Mouse (Mus musculus): ENCODE results near the gene Ints3. TPM values are rescaled to one million over a fixed set of nuclear protein-coding genes. Genes with fewer than 3 reads are reported as not detected.
A peak's percentile ranks its signal among the peaks of the same experiment; 100 is the strongest.
"Not testable (repeated sequence)": the region's sequence is repeated elsewhere in the genome, so short reads cannot be mapped to it uniquely, and the experiment has no call there.

The Ints3 gene
- total and polyA plus RNA-seq, 2 experiments = 8.9 to 12.4 TPM

- Histone ChIP-seq H3K27me3 (ENCODE audit: control insufficient read depth, insufficient read depth, low read length) (no peaks in the 10 kb centered on the region), H3K27ac (replicated peaks; ENCODE audit: insufficient read depth, low read depth, low read length) (no peak overlapping the region), H3K9ac (ENCODE audit: low read depth, low read length) (no peak overlapping the region), H3K79me2 (ENCODE audit: control insufficient read depth, insufficient read depth, low read length) (no peaks in the 10 kb centered on the region), H3K4me3 (ENCODE audit: insufficient read depth, low read depth, low read length) (no peak overlapping the region), H3K4me1 (ENCODE audit: control insufficient read depth, insufficient read depth, low read length) (no peaks in the 10 kb centered on the region), H3K36me3 (ENCODE audit: control insufficient read depth, insufficient read depth, low read length) (peaks cover 27% of the 10 kb centered on the region)
- WGBS = 64% methylated on average over 4 of the region's 4 CpGs
- TF ChIP-seq POLR2A (IDR thresholded peaks at IDR 0.05; ENCODE audit: extremely low read depth, insufficient read depth, low read length) (no peak), CTCF (IDR thresholded peaks at IDR 0.05; ENCODE audit: low read depth, low read length) (no peak)
- DNase-seq (ENCODE audit: extremely low read depth, low read depth, low spot score) = no peak
Observed at GRCm38 (mm10) chr3:90361476-90361875, 71.9 kb downstream of the Ints3 start.

DNA sequence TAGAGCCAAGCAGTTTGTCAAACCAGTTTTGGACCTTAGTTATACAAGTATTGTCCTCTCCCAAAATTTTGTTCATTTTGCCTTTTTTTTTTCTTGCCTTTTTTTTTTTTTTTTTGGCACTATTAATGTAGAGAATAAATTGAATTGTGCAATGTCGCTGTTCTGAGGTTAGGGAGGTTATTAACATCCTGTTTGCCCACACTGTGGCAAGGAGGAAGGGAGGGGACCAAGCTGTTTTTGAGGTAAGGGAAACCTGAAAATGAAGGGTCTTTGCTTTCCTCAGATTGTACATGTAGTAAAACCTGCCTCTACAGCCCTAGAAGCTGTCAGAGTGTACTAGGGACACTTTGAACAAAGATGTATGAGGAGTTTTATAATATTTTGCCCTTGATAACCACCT, 74.2 kb downstream of the Ints3 start:
- Histone ChIP-seq H3K9ac (ENCODE audit: low read depth, low read length) (no peak overlapping the region), H3K4me3 (ENCODE audit: insufficient read depth, low read depth, low read length) (no peak overlapping the region), H3K4me1 (ENCODE audit: control insufficient read depth, insufficient read depth, low read length) (no peaks in the 10 kb centered on the region), H3K36me3 (ENCODE audit: control insufficient read depth, insufficient read depth, low read length) (peaks cover 46% of the 10 kb centered on the region), H3K27me3 (ENCODE audit: control insufficient read depth, insufficient read depth, low read length) (no peaks in the 10 kb centered on the region), H3K79me2 (ENCODE audit: control insufficient read depth, insufficient read depth, low read length) (no peaks in the 10 kb centered on the region), H3K27ac (replicated peaks; ENCODE audit: insufficient read depth, low read depth, low read length) (no peak overlapping the region)
- WGBS = 81% methylated on average over 1 of the region's 1 CpGs
- no peak for TF ChIP-seq POLR2A (IDR thresholded peaks at IDR 0.05; ENCODE audit: extremely low read depth, insufficient read depth, low read length)
- TF ChIP-seq CTCF (IDR thresholded peaks at IDR 0.05; ENCODE audit: low read depth, low read length) = no peak
- no peak for DNase-seq (ENCODE audit: extremely low read depth, low read depth, low spot score)

DNA sequence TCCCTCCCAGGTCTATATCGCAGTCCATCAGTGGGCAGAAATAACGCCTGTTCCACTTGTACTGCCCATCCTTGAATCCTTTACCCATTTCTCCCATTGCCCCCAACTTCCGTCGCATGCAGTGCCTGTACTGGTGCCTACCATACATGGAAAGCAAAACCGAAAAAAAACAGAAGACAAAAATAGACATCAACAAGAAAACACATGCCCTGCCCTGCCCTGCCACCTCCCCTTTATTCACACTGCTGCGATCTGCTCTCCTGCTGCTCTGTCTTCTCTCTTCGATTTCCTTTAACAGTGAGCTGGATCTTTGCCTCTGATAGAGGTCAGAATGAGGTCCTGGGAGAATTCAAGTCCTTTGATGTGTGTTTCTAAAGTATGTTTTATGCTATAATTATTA, 75.5 kb downstream of the Ints3 start:
- 90% methylated on average over 7 of the region's 7 CpGs for WGBS
- H3K4me1 ChIP-seq (ENCODE audit: control insufficient read depth, insufficient read depth, low read length) = no peaks in the 10 kb centered on the region
- H3K4me3 ChIP-seq (ENCODE audit: insufficient read depth, low read depth, low read length) = no peak overlapping the region
- H3K36me3 ChIP-seq (ENCODE audit: control insufficient read depth, insufficient read depth, low read length) = peaks cover 58% of the 10 kb centered on the region
- no peaks in the 10 kb centered on the region for H3K27me3 ChIP-seq (ENCODE audit: control insufficient read depth, insufficient read depth, low read length)
- H3K79me2 ChIP-seq (ENCODE audit: control insufficient read depth, insufficient read depth, low read length) = no peaks in the 10 kb centered on the region
- DNase-seq (ENCODE audit: extremely low read depth, low read depth, low spot score) = no peak
- TF ChIP-seq CTCF (IDR thresholded peaks at IDR 0.05; ENCODE audit: low read depth, low read length) (no peak), POLR2A (IDR thresholded peaks at IDR 0.05; ENCODE audit: extremely low read depth, insufficient read depth, low read length) (no peak)
- H3K27ac ChIP-seq (replicated peaks; ENCODE audit: insufficient read depth, low read depth, low read length) = no peak overlapping the region
- H3K9ac ChIP-seq (ENCODE audit: low read depth, low read length) = no peak overlapping the region

DNA sequence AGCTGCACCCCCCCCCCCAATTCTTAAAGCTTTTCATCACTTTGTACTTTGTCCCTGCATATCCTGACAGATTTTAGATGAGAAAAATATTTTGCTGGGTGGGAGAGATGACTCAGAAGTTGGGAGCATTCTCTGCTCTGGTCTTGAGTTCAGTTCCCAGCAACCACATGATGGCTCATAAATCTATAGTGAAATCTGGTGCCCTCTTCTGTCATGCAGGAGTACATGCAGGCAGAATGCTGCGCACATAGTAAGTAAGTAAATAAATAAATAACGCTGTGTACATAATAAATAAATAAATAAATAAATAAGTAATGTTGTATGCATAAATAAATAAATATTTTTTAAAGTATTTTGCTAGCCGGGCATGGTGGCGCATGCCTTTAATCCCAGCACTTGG, 85.6 kb downstream of the Ints3 start:
- Histone ChIP-seq H3K9ac (ENCODE audit: low read depth, low read length) (no peak overlapping the region), H3K27ac (replicated peaks; ENCODE audit: insufficient read depth, low read depth, low read length) (no peak overlapping the region), H3K4me3 (ENCODE audit: insufficient read depth, low read depth, low read length) (no peak overlapping the region), H3K4me1 (ENCODE audit: control insufficient read depth, insufficient read depth, low read length) (no peaks in the 10 kb centered on the region), H3K27me3 (ENCODE audit: control insufficient read depth, insufficient read depth, low read length) (no peaks in the 10 kb centered on the region), H3K36me3 (ENCODE audit: control insufficient read depth, insufficient read depth, low read length) (peaks cover 52% of the 10 kb centered on the region), H3K79me2 (ENCODE audit: control insufficient read depth, insufficient read depth, low read length) (no peaks in the 10 kb centered on the region; the same call in 1 of the 2 replicates)
- TF ChIP-seq POLR2A (IDR thresholded peaks at IDR 0.05; ENCODE audit: extremely low read depth, insufficient read depth, low read length) (no peak), CTCF (IDR thresholded peaks at IDR 0.05; ENCODE audit: low read depth, low read length) (no peak)
- 96% methylated on average over 4 of the region's 4 CpGs for WGBS
- DNase-seq (ENCODE audit: extremely low read depth, low read depth, low spot score) = no peak

DNA sequence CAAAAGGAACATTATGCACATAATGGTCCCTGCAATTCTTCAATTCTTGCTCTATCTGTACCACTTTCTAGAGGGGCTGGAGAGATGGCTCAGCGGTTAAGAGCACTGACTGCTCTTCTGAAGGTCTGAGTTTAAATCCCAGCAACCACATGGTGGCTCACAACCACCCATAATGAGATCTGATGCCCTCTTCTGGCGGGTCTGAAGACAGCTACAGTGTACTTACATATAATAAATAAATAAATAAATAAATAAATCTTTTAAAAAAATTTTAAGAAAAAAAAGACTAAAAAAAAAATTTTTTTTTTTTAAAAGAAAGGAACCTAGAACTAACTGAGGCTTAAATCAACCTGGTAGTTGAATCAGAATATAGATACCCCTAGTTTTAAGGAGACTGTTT, 90.6 kb downstream of the Ints3 start:
- not testable (repeated sequence) for H3K79me2 ChIP-seq (ENCODE audit: control insufficient read depth, insufficient read depth, low read length); H3K4me1 ChIP-seq (ENCODE audit: control insufficient read depth, insufficient read depth, low read length); H3K27me3 ChIP-seq (ENCODE audit: control insufficient read depth, insufficient read depth, low read length); H3K27ac ChIP-seq (replicated peaks; ENCODE audit: insufficient read depth, low read depth, low read length); H3K4me3 ChIP-seq (ENCODE audit: insufficient read depth, low read depth, low read length); H3K9ac ChIP-seq (ENCODE audit: low read depth, low read length)
- 70% methylated on average over 2 of the region's 2 CpGs for WGBS
- DNase-seq (ENCODE audit: extremely low read depth, low read depth, low spot score) = peak; percentile 24
- peaks cover 28% of the 10 kb centered on the region for H3K36me3 ChIP-seq (ENCODE audit: control insufficient read depth, insufficient read depth, low read length)

Other genes starting within 250 kb of the Ints3 start
- gene Rps27, start 220.0 kb downstream of the Ints3 start, total RNA-seq (2014; rRNA removed) = 904 and 942 TPM in 2 replicates
- gene Rps27, start 220.0 kb downstream of the Ints3 start, polyA plus RNA-seq (2012; rRNA removed) = 220 and 226 TPM in 2 replicates
- 4.8 and 5.2 TPM in 2 replicates for gene Rab13, start 219.9 kb downstream of the Ints3 start, total RNA-seq (2014; rRNA removed)
- gene Rab13, start 219.9 kb downstream of the Ints3 start, polyA plus RNA-seq (2012; rRNA removed) = 3.0 and 3.4 TPM in 2 replicates
- 44.9 and 57.5 TPM in 2 replicates for gene Jtb, start 202.0 kb downstream of the Ints3 start, total RNA-seq (2014; rRNA removed)
- gene Jtb, start 202.0 kb downstream of the Ints3 start, polyA plus RNA-seq (2012; rRNA removed) = 73.7 and 77.0 TPM in 2 replicates
- 0.09 and 0.13 TPM in 2 replicates for gene Creb3l4, start 190.1 kb downstream of the Ints3 start, total RNA-seq (2014; rRNA removed)
- gene Creb3l4, start 190.1 kb downstream of the Ints3 start, polyA plus RNA-seq (2012; rRNA removed) = 0.12 and 0.16 TPM in 2 replicates
- 59.3 and 64.3 TPM in 2 replicates for gene Slc39a1, start 185.4 kb downstream of the Ints3 start, total RNA-seq (2014; rRNA removed)
- gene Slc39a1, start 185.4 kb downstream of the Ints3 start, polyA plus RNA-seq (2012; rRNA removed) = 67.7 and 68.0 TPM in 2 replicates
- 6.8 and 10.8 TPM in 2 replicates for gene Crtc2, start 179.5 kb downstream of the Ints3 start, total RNA-seq (2014; rRNA removed)
- 33.8 and 34.4 TPM in 2 replicates for gene Crtc2, start 179.5 kb downstream of the Ints3 start, polyA plus RNA-seq (2012; rRNA removed)
- 2.2 and 2.8 TPM in 2 replicates for gene Dennd4b, start 168.4 kb downstream of the Ints3 start, total RNA-seq (2014; rRNA removed)
- 4.7 and 9.2 TPM in 2 replicates for gene Dennd4b, start 168.4 kb downstream of the Ints3 start, polyA plus RNA-seq (2012; rRNA removed)
- gene Gatad2b, start 140.4 kb downstream of the Ints3 start, total RNA-seq (2014; rRNA removed) = 6.3 and 7.7 TPM in 2 replicates
- 6.6 and 7.1 TPM in 2 replicates for gene Gatad2b, start 140.4 kb downstream of the Ints3 start, polyA plus RNA-seq (2012; rRNA removed)
- 0.37 and 1.1 TPM in 2 replicates for gene Slc27a3, start 43.7 kb downstream of the Ints3 start, total RNA-seq (2014; rRNA removed)
- 1.00 and 2.3 TPM in 2 replicates for gene Slc27a3, start 43.7 kb downstream of the Ints3 start, polyA plus RNA-seq (2012; rRNA removed)
- gene Npr1, start 32.2 kb upstream of the Ints3 start, total RNA-seq (2014; rRNA removed) = 5.6 and 8.3 TPM in 2 replicates
- 10.2 and 13.2 TPM in 2 replicates for gene Npr1, start 32.2 kb upstream of the Ints3 start, polyA plus RNA-seq (2012; rRNA removed)
- gene Ilf2, start 42.5 kb upstream of the Ints3 start, total RNA-seq (2014; rRNA removed) = 13.2 and 16.0 TPM in 2 replicates
- gene Ilf2, start 42.5 kb upstream of the Ints3 start, polyA plus RNA-seq (2012; rRNA removed) = 6.5 and 6.9 TPM in 2 replicates
- 12.8 and 18.5 TPM in 2 replicates for gene Snapin, start 57.4 kb upstream of the Ints3 start, total RNA-seq (2014; rRNA removed)
- gene Snapin, start 57.4 kb upstream of the Ints3 start, polyA plus RNA-seq (2012; rRNA removed) = 10.4 and 10.6 TPM in 2 replicates
- gene Chtop, start 75.9 kb upstream of the Ints3 start, total RNA-seq (2014; rRNA removed) = 30.9 and 31.0 TPM in 2 replicates
- 23.5 and 24.9 TPM in 2 replicates for gene Chtop, start 75.9 kb upstream of the Ints3 start, polyA plus RNA-seq (2012; rRNA removed)
- 115 and 123 TPM in 2 replicates for gene S100a1, start 80.8 kb upstream of the Ints3 start, total RNA-seq (2014; rRNA removed)
- 241 and 335 TPM in 2 replicates for gene S100a1, start 80.8 kb upstream of the Ints3 start, polyA plus RNA-seq (2012; rRNA removed)
- gene S100a13, start 80.8 kb upstream of the Ints3 start, total RNA-seq (2014; rRNA removed) = 70.7 and 81.7 TPM in 2 replicates
- 40.2 and 40.5 TPM in 2 replicates for gene S100a13, start 80.8 kb upstream of the Ints3 start, polyA plus RNA-seq (2012; rRNA removed)
- gene S100a14, start 93.2 kb upstream of the Ints3 start, total RNA-seq (2014; rRNA removed) = not detected in 2 replicates
- gene S100a14, start 93.2 kb upstream of the Ints3 start, polyA plus RNA-seq (2012; rRNA removed) = not detected in 2 replicates
- 38.0 and 40.7 TPM in 2 replicates for gene S100a16, start 103.6 kb upstream of the Ints3 start, total RNA-seq (2014; rRNA removed)
- gene S100a16, start 103.6 kb upstream of the Ints3 start, polyA plus RNA-seq (2012; rRNA removed) = 40.1 and 55.0 TPM in 2 replicates
- not detected in 2 replicates for gene S100a3, start 127.0 kb upstream of the Ints3 start, total RNA-seq (2014; rRNA removed)
- not detected in 2 replicates for gene S100a3, start 127.0 kb upstream of the Ints3 start, polyA plus RNA-seq (2012; rRNA removed)
- not detected in 2 replicates for gene S100a2, start 156.6 kb upstream of the Ints3 start, total RNA-seq (2014; rRNA removed)
- not detected in 2 replicates for gene S100a2, start 156.6 kb upstream of the Ints3 start, polyA plus RNA-seq (2012; rRNA removed)
- gene Gm42674, start 168.3 kb upstream of the Ints3 start, total RNA-seq (2014; rRNA removed) = not detected in 2 replicates
- gene Gm42674, start 168.3 kb upstream of the Ints3 start, polyA plus RNA-seq (2012; rRNA removed) = not detected in 2 replicates
- 2.8 and 2.9 TPM in 2 replicates for gene S100a4, start 170.1 kb upstream of the Ints3 start, total RNA-seq (2014; rRNA removed)
- 0.87 and 1.0 TPM in 2 replicates for gene S100a4, start 170.1 kb upstream of the Ints3 start, polyA plus RNA-seq (2012; rRNA removed)
- not detected in 2 replicates for gene S100a5, start 174.9 kb upstream of the Ints3 start, total RNA-seq (2014; rRNA removed)
- not detected in 2 replicates for gene S100a5, start 174.9 kb upstream of the Ints3 start, polyA plus RNA-seq (2012; rRNA removed)
- 2.4 and 3.6 TPM in 2 replicates for gene S100a6, start 179.3 kb upstream of the Ints3 start, total RNA-seq (2014; rRNA removed)
- gene S100a6, start 179.3 kb upstream of the Ints3 start, polyA plus RNA-seq (2012; rRNA removed) = 4.7 and 8.1 TPM in 2 replicates
- not detected in 2 replicates for gene S100a7a, start 220.4 kb upstream of the Ints3 start, total RNA-seq (2014; rRNA removed)
- gene S100a7a, start 220.4 kb upstream of the Ints3 start, polyA plus RNA-seq (2012; rRNA removed) = not detected in 2 replicates
- gene S100a8, start 235.4 kb upstream of the Ints3 start, total RNA-seq (2014; rRNA removed) = 1.4 and 1.7 TPM in 2 replicates
- 0.54 and 0.90 TPM in 2 replicates for gene S100a8, start 235.4 kb upstream of the Ints3 start, polyA plus RNA-seq (2012; rRNA removed)

All from liver, adult 2 months (tissue).